Comparison of ENCODE assay signal across 19 mouse cellular contexts in the genomic region with DNA sequence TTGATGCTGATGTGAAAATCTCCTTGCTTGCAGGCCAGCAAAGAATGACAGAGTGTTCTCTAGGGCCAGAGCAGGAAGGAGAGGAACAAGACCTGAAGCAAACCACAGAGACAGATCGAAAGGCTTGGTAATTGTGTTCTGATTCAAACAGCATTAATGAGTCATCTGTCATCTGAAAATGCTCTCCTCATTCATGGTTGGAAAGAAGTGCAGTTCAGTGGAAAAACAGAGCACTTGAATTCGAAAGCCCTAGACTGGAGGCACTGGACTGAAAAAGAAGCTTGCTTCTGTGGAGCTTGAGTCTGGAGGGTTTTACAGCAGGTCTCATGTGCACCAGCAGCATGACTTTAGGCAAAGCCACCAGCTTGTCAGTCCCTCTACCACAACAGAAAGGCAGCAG.
DNase-seq lines count a peak whose midpoint lies in the region; ATAC-seq and TF ChIP-seq lines count a peak whose summit lies in the region.
"Had no signal": no experiment of that assay in that cellular context is flagged by ENCODE, and none has a peak within 500 bp of the region (broad histone marks: within the 10 kb centered on the region; RNA-seq: fewer than 3 reads in every experiment).

No protein-coding gene starts in this region.

- no peak for TF ChIP-seq POLR2A in brain, embryonic 14.5 days (IDR thresholded peaks at IDR 0.05; ENCODE audit: borderline replicate concordance, extremely low read depth, insufficient read depth, insufficient read length, poor library complexity, severe bottlenecking)

- TF ChIP-seq CTCF in brain, embryonic 14.5 days (IDR thresholded peaks at IDR 0.05; ENCODE audit: borderline replicate concordance, extremely low read depth, insufficient read depth, insufficient read length) = no peak

- DNase-seq in frontal cortex, postnatal 14 days (ENCODE audit: low spot score in 2 of 2) = no peak
- DNase-seq in layer of hippocampus, postnatal 14 days (ENCODE audit: low spot score in 2 of 2) = peak; percentile 12 to 17
- no peak for DNase-seq in layer of hippocampus, adult 11-12 months (ENCODE audit: low spot score)
- peak; percentile 3 for DNase-seq in 416B (ENCODE audit: low read depth)
- DNase-seq in brain, embryonic 14.5 days (ENCODE audit: low read depth) = peak; percentile 40
- DNase-seq: adrenal gland, adult 2 months; adrenal gland, postnatal 36 days; cerebellum, adult 8-10 months; cerebellum, postnatal 25 days; forebrain, postnatal 0 days; gastrocnemius, postnatal 14 days; heart, postnatal 14 days; kidney, adult 11 months; kidney, postnatal 14 days; liver had no signal

- peak; percentile 55 for ATAC-seq in frontal cortex, adult (ENCODE audit: low TSS enrichment)
- no peak for ATAC-seq in inflammation-experienced regulatory T-cells, adult 6 months
- ATAC-seq: activated CD4-positive, CD25-positive, alpha-beta regulatory T cell, adult 4 months; CD4-positive, CD25-positive, alpha-beta regulatory T cell, adult 4 months; forebrain, postnatal 0 days had no signal

Comparison
In these comparisons a context has a peak if more than half of its experiments do, and no peak if none do; other contexts are left out.
1. DNase-seq: peak in layer of hippocampus, postnatal 14 days (2 of 2), 416B (single experiment) and brain, embryonic 14.5 days (single experiment); none in frontal cortex, postnatal 14 days (0 of 2) and layer of hippocampus, adult 11-12 months (single experiment).